Mouse (Mus musculus): Measurements from ENCODE around the gene Rtl10. TPM values are rescaled to one million over a fixed set of nuclear protein-coding genes. Genes with fewer than 3 reads are reported as not detected.

Gene Rtl10
- 1 to 10 TPM; 4.0 to 7.1 TPM for total RNA-seq (2021)
- long read RNA-seq, experiment 1 = 0 reads
- long read RNA-seq, experiment 2 = 0 reads

DNA sequence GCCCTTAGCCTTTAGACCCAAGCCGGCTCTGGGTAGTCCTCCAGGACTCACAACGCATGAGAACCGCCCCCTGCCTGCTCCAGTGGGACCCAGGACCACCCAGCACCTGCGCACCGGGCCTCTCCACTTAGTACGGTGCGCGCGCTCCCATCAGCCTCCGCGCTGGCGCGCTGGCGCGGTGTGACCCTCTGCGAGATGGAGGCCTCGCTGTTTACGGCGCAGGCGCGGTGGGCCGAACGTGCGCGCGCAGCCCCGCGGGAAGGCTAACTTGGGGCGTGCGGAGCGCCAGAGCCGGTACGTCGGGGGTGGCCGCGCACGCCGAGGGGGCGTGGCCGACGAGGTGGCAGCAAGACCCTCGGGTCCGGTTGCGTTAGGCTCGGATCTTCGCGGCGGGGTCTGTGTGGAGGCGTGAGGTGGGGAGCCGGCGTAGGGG lies at the start of gene Rtl10, which contains the start of gene Gnb1l:
Gene Rtl10 (plus strand): TSS at position 344 of the 433 bp plus-strand sequence.
Gene Gnb1l (plus strand): TSS at position 156 of the 433 bp plus-strand sequence.
- DNase-seq = peak; percentile 98

GRCm38 (mm10) chr16:18449005-18449404 lies 49.7 kb upstream of the Rtl10 start:
- DNase-seq = no peak

- no peak for DNase-seq
These were observed 47.1 kb upstream of the Rtl10 start for GRCm38 (mm10) chr16:18451486-18452181.

DNA sequence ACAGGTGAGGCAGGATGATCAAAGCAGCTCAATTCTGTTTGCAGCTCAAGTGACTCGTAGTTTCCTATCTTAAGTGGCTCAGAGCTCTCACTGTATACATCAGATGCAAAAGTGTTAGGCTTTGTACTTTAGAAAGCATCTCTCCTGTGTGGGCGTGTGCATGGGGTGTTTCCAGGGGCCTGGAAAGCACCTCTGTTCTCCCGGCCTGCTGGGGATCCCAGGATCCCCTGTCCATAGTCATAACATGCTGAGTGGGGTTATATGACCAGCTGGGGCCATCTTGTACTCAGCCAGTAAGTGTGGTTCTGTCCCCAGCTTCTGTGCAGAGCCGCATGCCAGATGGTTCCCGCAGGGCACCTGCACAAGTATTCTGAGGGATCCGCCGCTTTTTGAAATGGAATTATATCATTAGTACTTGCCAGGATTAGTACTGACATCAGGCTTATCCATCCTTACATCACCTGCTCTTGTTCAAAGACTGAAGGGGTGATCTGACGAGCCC lies 46.3 kb upstream of the Rtl10 start:
- DNase-seq = no peak

DNA sequence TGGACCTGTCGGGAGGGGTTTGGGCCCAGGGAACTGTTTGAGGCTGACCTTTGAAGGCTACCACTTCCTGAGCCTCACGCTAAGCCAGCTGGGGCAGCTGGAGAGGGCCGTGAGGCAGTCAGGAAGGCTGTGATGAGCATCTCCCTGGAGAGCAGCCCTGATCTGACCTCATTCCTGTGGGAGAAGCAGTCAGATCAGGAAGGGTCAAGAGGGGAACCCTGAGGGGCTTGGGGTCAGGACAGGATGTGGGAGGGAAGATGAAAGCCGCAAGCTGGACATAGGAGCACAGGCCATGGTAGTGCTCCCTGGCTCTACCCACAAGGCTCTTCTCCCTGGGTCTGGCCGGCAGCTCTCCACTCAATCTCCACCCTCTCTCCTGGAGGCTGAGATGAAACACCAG lies 44.9 kb upstream of the Rtl10 start:
- DNase-seq = no peak

GRCm38 (mm10) chr16:18455407-18455806 lies 43.3 kb upstream of the Rtl10 start:
- no peak for DNase-seq

DNA sequence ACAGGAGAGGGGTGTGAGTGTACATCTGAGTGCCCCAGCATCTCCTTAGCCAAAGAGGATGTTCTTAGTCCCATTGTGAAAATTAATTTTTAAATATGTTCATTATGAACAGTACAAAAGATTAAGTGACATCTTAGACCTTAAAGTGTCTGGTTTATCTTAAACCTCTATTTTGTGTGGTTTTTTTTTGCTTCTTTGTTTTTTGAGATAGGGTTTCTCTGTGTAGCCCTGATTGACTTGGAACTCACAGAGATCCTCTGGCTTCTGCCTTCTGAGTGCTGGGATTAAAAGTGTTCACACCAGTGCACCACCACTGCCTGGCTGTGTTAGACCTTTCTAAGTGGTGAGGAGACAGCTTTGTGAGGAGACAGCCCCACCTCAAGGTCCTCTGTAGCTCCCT lies 40.0 kb upstream of the Rtl10 start:
- no peak for DNase-seq

- peak; percentile 52 for DNase-seq
These were observed 39.3 kb upstream of the Rtl10 start for GRCm38 (mm10) chr16:18459335-18459954.

DNA sequence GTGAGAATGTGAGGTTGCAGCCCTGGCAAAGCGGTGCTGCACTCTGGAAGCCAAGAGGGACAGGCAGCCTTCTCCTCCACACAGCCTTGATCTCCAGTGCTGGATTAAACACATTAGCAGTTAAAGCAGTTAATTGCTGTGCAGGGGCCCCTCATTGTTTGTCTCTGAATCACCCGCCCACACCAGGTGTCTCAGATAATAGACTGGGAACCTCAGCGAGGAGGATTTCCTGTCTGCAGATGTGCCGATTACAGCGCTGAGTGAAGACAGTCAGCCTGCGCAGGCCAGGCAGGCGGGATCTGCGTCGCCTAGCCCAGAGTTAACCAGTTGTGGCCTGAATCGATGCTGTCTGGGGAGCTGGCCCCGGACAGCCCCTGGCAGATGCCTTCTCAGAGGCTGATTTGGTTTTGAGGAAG lies 38.7 kb upstream of the Rtl10 start:
- peak; percentile 29 for DNase-seq

DNA sequence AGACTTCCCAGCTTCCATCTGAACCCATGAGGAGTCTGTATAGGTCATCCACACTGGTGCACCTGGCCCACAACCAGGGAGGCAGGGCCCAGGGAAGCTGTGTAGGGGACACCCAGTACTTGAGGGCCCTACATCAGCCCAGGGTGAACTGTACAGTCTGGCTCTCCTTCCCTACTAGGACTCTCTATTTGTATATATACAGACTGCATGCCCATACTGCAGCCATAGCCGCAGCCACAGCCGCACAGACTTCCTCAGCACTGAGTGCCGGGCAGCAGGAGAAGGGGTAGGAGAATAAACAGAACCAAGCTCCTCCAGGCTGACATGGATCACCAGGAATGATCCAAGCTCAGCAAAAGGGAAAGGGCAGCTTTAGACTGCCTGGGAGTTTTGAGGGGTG lies 37.9 kb upstream of the Rtl10 start:
- no peak for DNase-seq

- DNase-seq = no peak
These were observed 36.7 kb upstream of the Rtl10 start for GRCm38 (mm10) chr16:18462031-18462430.

DNA sequence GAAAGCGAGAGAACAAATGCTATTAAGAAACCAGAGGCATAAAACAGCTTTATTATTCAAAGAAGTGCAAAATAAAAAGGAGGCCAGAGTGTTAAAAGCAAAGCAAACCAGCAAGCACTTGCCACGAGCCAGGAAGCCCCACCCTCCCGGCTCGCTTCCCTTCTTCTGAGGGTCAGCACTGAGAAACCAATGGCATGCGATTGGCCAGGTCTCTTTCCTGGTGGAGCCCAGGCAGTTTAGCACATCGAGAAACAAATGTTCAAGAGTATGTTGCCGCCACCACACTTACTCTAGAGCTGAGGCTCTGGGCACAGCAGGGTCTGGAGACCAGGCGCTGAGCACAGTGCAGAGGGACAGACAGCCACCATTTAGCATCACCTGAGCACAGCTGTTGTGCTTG lies 36.1 kb upstream of the Rtl10 start:
- no peak for DNase-seq

DNA sequence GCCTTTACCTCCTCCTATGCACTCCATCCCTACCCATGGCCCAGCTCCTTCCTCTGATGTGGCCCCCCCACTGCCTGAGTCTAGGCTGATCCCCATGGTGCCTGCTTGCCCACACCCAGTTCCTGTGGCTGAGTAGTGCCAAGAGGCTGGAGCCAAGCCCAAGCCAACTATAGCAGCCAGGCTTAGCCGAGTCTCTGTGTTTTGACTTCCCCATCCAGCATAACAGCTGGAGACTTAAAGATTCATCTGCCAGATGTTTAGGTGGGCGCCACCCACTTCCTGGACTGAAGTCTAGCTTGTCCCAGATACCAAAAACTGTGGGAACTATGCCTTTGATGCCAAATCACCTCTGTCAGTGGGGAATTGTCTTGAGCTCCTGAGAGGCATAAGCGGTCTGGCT lies 34.4 kb upstream of the Rtl10 start:
- no peak for DNase-seq

- no peak for DNase-seq
These were observed 27.9 kb upstream of the Rtl10 start for GRCm38 (mm10) chr16:18470829-18471228.

- no peak for DNase-seq
These were observed 27.2 kb upstream of the Rtl10 start for GRCm38 (mm10) chr16:18471381-18471955.

DNA sequence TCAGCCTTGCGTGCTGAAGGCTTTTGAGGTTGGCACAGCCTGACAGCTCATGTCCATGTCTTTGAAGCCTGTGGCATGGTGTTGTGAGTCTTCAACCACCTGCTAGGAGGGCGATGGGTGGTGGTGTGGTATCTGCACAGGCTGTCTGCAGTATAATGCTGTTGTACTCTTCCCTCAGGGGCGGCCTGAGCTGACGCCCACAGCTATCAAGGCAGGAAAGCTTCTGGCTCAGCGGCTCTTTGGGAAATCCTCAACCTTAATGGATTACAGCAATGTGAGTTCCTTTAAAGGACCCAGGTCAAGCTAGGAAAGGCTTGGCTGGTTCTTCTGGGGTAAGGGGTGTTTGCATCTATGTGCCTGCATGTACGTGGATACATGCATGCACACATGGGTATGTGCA lies 26.7 kb upstream of the Rtl10 start:
- DNase-seq = no peak

DNA sequence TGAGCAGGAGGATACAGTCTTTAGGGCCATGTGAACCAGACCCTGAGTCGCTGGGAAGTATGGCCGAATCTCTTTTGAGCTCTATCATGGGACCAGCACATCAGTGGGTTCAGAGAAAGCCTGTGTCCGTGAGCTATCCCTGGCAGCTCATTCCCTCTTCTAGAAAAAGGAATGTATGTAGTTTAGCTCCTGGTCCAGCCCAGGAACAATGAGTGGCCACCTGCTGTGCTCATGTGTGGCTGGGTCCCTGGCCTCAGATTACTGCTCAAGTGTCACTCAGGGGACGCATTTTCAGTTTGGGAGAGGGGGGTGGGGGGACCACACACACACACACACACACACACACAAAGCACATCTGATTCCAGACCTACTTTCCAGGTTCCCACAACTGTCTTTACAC lies 26.3 kb upstream of the Rtl10 start:
- DNase-seq = no peak

DNA sequence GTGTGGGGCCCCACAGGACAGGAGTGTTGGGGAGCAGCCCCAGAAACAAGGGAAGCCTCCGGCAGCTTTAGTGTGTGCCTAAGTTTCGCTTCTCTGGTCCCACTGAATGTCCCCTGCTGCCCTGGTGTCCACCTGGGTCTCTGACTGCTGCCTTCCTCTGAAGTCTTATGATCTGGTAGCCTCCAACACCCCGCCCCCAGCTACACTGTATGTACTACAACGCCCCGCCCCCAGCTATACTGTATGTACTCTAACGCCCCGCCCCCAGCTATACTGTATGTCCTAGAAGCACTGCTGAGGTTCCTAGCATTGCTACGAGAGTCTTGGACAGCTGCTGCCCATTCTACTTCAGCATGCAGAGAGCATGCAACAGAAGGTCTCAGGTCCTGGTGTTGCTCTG lies 25.7 kb upstream of the Rtl10 start:
- no peak for DNase-seq

DNA sequence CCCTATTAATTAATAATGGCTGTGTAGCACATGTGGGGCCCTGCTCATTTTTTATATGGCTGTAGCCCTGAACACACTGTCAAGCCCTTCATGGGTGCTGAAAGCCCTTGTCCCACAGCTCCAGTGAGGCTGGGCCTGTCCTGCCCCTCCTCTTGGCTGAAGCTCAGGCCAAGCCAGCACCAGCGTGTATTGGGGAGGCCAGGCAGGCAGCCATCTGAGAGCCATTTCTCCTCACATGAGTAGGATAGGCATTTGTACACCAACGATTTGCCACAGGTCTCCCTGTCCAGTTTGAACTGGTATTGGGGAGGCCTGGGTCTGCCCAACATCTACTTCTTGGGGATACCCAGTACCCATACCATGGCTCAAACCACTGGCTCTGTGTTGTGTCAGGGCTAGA lies 24.7 kb upstream of the Rtl10 start:
- DNase-seq = no peak

- no peak for DNase-seq
These were observed 20.7 kb upstream of the Rtl10 start for GRCm38 (mm10) chr16:18477996-18478395.

- DNase-seq = no peak
These were observed 19.0 kb upstream of the Rtl10 start for GRCm38 (mm10) chr16:18479667-18480066.

DNA sequence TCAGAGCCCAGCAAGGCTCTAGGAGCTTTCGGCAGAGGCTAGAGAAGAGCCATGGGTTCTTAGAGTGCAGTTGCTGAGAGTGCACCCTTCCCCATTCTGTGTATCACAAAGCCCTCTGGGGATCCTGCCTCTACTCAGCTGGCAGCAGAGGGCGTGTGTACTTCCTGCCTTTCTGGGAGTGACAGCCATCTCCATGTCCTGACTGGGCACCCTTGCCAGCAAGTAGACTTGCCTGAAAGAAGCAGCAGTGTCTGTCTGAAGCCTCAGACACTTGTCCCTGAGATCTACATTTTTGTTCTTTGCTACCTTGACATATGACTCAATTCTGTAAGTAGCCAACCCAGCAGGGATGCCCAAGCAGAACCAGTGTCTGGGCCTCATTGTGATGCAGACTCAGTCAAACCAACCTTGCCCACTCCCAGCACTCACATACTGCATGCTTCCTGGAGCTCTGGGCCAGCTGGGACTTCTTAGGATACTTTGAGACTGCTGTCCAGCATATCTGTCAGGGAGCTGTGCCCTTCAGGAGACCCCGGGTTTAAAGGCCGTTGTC lies 17.7 kb upstream of the Rtl10 start:
- DNase-seq = peak; percentile 19

DNA sequence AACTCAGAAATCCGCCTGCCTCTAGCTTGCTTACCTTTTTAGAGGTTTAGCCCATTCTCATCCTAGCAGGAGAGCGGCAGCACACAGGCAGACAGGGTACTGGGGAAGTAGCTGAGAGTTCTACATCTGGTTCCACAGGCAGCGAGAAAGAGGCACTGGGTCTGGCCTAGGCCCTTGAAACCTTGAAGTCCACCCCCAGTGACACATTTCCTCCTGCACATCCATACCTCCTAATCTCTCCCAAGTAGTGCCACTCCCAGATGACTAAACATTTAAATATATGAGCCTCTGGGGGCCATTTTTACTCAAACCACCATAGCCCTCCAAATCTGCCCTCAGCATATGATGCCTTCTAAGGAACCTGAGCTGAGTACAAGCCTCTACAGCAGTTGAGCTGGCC lies 16.3 kb upstream of the Rtl10 start:
- DNase-seq = no peak
